21 mouse cellular contexts compared by ENCODE assay signal in the genomic region with DNA sequence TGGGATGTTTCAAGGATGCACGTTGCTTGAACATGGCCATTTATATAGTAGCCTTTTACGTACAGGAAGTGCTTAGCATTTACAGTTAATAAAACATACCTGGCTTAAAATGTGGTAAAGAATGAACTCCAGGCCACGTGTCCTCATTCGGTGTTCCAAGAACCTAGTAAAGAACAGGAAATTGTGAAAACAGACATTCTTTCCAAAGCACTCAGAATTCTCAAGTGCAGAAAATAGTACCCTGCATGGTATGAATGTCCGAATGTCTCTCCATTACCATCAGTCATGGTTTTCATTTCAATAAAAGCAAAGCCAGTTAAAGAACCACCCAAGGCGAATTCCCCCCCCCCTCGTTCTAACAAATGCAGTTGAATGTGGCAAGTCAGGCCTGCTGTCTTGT.
DNase-seq lines count a peak whose midpoint lies in the region; ATAC-seq and TF ChIP-seq lines count a peak whose summit lies in the region.
"Had no signal": no experiment of that assay in that cellular context is flagged by ENCODE, and none has a peak within 500 bp of the region (broad histone marks: within the 10 kb centered on the region; RNA-seq: fewer than 3 reads in every experiment).

No protein-coding gene starts in this region.

- no peak overlapping the region for H3K4me3 ChIP-seq in lung, embryonic 14.5 days (ENCODE audit: low read depth, low read length)
- no peak overlapping the region for H3K4me3 ChIP-seq in lung, postnatal 0 days (ENCODE audit: low read depth, low read length)
- H3K4me3 ChIP-seq in spleen, adult 2 months (ENCODE audit: extremely low read depth, insufficient read depth, insufficient read length), result no peak overlapping the region
- H3K4me3 ChIP-seq: embryonic facial prominence, embryonic 13.5 days; embryonic facial prominence, embryonic 15.5 days; erythroblast, embryonic 14.5 days; forebrain, embryonic 10.5 days; forebrain, embryonic 12.5 days had no signal

- no peaks in the 10 kb centered on the region for H3K9me3 ChIP-seq in lung, embryonic 14.5 days (ENCODE audit: low read depth, low read length)
- H3K9me3 ChIP-seq in lung, postnatal 0 days (ENCODE audit: low read length), result no peaks in the 10 kb centered on the region
- H3K9me3 ChIP-seq: embryonic facial prominence, embryonic 13.5 days; embryonic facial prominence, embryonic 15.5 days; forebrain, embryonic 10.5 days; forebrain, embryonic 12.5 days had no signal

- H3K4me1 ChIP-seq in lung, embryonic 14.5 days (ENCODE audit: insufficient read depth), result peaks cover 6% of the 10 kb centered on the region; the same call in 1 of the 2 replicates
- H3K4me1 ChIP-seq in lung, postnatal 0 days (ENCODE audit: insufficient read depth, low read depth, low read length), result no peaks in the 10 kb centered on the region
- no peaks in the 10 kb centered on the region for H3K4me1 ChIP-seq in spleen, adult 2 months (ENCODE audit: control insufficient read depth, insufficient read depth, insufficient read length)
- H3K4me1 ChIP-seq: embryonic facial prominence, embryonic 13.5 days; embryonic facial prominence, embryonic 15.5 days had no signal

- peak; percentile 59 for TF ChIP-seq EP300 in lung, postnatal 0 days (IDR thresholded peaks at IDR 0.05)

- no peak overlapping the region for H3K9ac ChIP-seq in lung, embryonic 14.5 days
- H3K9ac ChIP-seq in lung, postnatal 0 days (replicated peaks; ENCODE audit: low read depth), result no peak overlapping the region
- H3K9ac ChIP-seq: embryonic facial prominence, embryonic 13.5 days; embryonic facial prominence, embryonic 15.5 days; forebrain, embryonic 12.5 days had no signal

- no peaks in the 10 kb centered on the region for H3K36me3 ChIP-seq in lung, embryonic 14.5 days (ENCODE audit: insufficient read depth)
- no peaks in the 10 kb centered on the region for H3K36me3 ChIP-seq in lung, postnatal 0 days (ENCODE audit: insufficient read depth, low read length)
- H3K36me3 ChIP-seq in spleen, adult 2 months (ENCODE audit: control insufficient read depth, insufficient read depth, low read length), result no peaks in the 10 kb centered on the region
- H3K36me3 ChIP-seq: embryonic facial prominence, embryonic 13.5 days; embryonic facial prominence, embryonic 15.5 days; forebrain, embryonic 10.5 days; forebrain, embryonic 12.5 days had no signal

- 53% methylated on average over 7 of the region's 7 CpGs for WGBS in lung, embryonic 14.5 days
- 42% methylated on average over 7 of the region's 7 CpGs for WGBS in lung, postnatal 0 days
- WGBS in spleen, adult 2 months, result 77% methylated on average over 7 of the region's 7 CpGs

- no peak for TF ChIP-seq POLR2A in spleen, adult 2 months (IDR thresholded peaks at IDR 0.05; ENCODE audit: low read depth, low read length)

- H3K27me3 ChIP-seq in lung, embryonic 14.5 days (ENCODE audit: insufficient read depth, low read length), result no peaks in the 10 kb centered on the region
- H3K27me3 ChIP-seq in lung, postnatal 0 days (replicated peaks; ENCODE audit: insufficient read depth, low read length), result no peaks in the 10 kb centered on the region
- H3K27me3 ChIP-seq in spleen, adult 2 months (ENCODE audit: control insufficient read depth, insufficient read depth, low read length), result no peaks in the 10 kb centered on the region; the same call in 1 of the 2 replicates
- H3K27me3 ChIP-seq: embryonic facial prominence, embryonic 13.5 days; embryonic facial prominence, embryonic 15.5 days; forebrain, embryonic 12.5 days had no signal

- TF ChIP-seq CTCF in lung, embryonic 14.5 days (IDR thresholded peaks at IDR 0.05; ENCODE audit: low read depth), result no peak
- TF ChIP-seq CTCF in lung, postnatal 0 days (IDR thresholded peaks at IDR 0.05), result no peak
- no peak for TF ChIP-seq CTCF in spleen, adult 2 months (IDR thresholded peaks at IDR 0.05; ENCODE audit: extremely low read depth, insufficient read depth, insufficient read length, insufficient replicate concordance)

- no peak for ATAC-seq in lung, embryonic 14.5 days (ENCODE audit: insufficient read depth)
- peak; percentile 81 for ATAC-seq in lung, postnatal 0 days

- H3K4me2 ChIP-seq in lung, embryonic 14.5 days, result no peak overlapping the region
- H3K4me2 ChIP-seq in lung, postnatal 0 days (replicated peaks; ENCODE audit: low read depth, low read length), result no peak overlapping the region
- H3K4me2 ChIP-seq: embryonic facial prominence, embryonic 13.5 days; embryonic facial prominence, embryonic 15.5 days; forebrain, embryonic 12.5 days had no signal

- peak; percentile 50 for DNase-seq in lung, embryonic 14.5 days
- no peak for DNase-seq in lung, postnatal 4 days
- peak; percentile 70 for DNase-seq in lung, postnatal 0 days (ENCODE audit: low spot score)
- no peak for DNase-seq in lung, postnatal 14 days
- no peak for DNase-seq in spleen, adult 2 months (ENCODE audit: low read depth in 1 of 2, low spot score in 2 of 2)
- DNase-seq in spleen, postnatal 36 days (ENCODE audit: low spot score in 2 of 2), result no peak
- DNase-seq: adrenal gland, adult 2 months; adrenal gland, postnatal 10 days; adrenal gland, postnatal 25 days; cerebellum, adult 11 months; cerebellum, adult 18-20 months; cerebellum, adult 8-10 months; cerebellum, adult 9-11 months; cerebellum, postnatal 14 days; cerebellum, postnatal 36 days; embryo, embryonic 11 days had no signal

- no peak overlapping the region for H3K27ac ChIP-seq in lung, embryonic 14.5 days (ENCODE audit: low read depth)
- no peak overlapping the region for H3K27ac ChIP-seq in lung, postnatal 0 days (ENCODE audit: low read length)
- H3K27ac ChIP-seq in spleen, adult 2 months (ENCODE audit: insufficient read depth, low read length), result peak overlapping the region; percentile 12; the same call in 1 of the 2 replicates
- H3K27ac ChIP-seq: embryonic facial prominence, embryonic 13.5 days; embryonic facial prominence, embryonic 15.5 days; forebrain, embryonic 10.5 days; forebrain, embryonic 12.5 days had no signal

Comparison
In these comparisons a context has a peak if more than half of its experiments do, and no peak if none do; other contexts are left out.
1. DNase-seq: peak in lung, embryonic 14.5 days (single experiment) and lung, postnatal 0 days (single experiment); none in lung, postnatal 4 days (0 of 2), lung, postnatal 14 days (single experiment), spleen, adult 2 months (0 of 2) and spleen, postnatal 36 days (0 of 2).